Mouse (Mus musculus) forebrain, embryonic 16.5 days (tissue): ENCODE measurements around the gene Nudt3. TPM values are rescaled to one million over a fixed set of nuclear protein-coding genes. Genes with fewer than 3 reads are reported as not detected.
"Not testable (repeated sequence)": the region's sequence is repeated elsewhere in the genome, so short reads cannot be mapped to it uniquely, and the experiment has no call there.

Experiments
- ATAC-seq: fragments of 200-750 bp; cut with Nextera tagmentation; 2 replicates; pipeline ENCODE4 v1.8.0; 2017; ENCODE audit warnings: mild to moderate bottlenecking, moderate library complexity
- H3K27ac ChIP-seq: fragments of 300-500 bp; sonication (generic); 2 replicates; pipeline ENCODE4 v1.5.1; 2014; ENCODE audit warnings: low read length, control low read depth
- H3K27me3 ChIP-seq: fragments of 300-500 bp; sonication (generic); replicated peaks from 2 replicates; pipeline ENCODE4 v1.6.1; 2014; ENCODE audit warnings: low read length; ENCODE audit not compliant: control insufficient read depth, insufficient read depth
- H3K36me3 ChIP-seq: fragments of 300-500 bp; sonication (generic); 2 replicates; pipeline ENCODE4 v1.6.1; 2014; ENCODE audit not compliant: control insufficient read depth, insufficient read depth
- H3K4me1 ChIP-seq: fragments of 300-500 bp; sonication (generic); replicated peaks from 2 replicates; pipeline ENCODE4 v1.6.1; 2014; ENCODE audit warnings: low read length; ENCODE audit not compliant: control insufficient read depth, insufficient read depth
- H3K4me2 ChIP-seq: fragments of 300-500 bp; sonication (generic); 2 replicates; pipeline ENCODE4 v1.6.1; 2014; ENCODE audit warnings: mild to moderate bottlenecking, low read length, control low read depth
- H3K4me3 ChIP-seq: fragments of 300-500 bp; sonication (generic); replicated peaks from 2 replicates; pipeline ENCODE4 v1.5.1; 2014; ENCODE audit warnings: mild to moderate bottlenecking, low read length, control low read depth
- H3K9ac ChIP-seq: fragments of 300-500 bp; sonication (generic); replicated peaks from 2 replicates; pipeline ENCODE4 v1.6.1; 2014; ENCODE audit warnings: low read depth, low read length, control low read depth
- H3K9me3 ChIP-seq: fragments of 300-500 bp; sonication (generic); 2 replicates; pipeline ENCODE4 v1.6.1; 2016; ENCODE audit warnings: low read length; ENCODE audit not compliant: control insufficient read depth
- WGBS: fragments of 180-500 bp; shearing (Covaris S2); extraction: QIAGEN DNeasy Blood & Tissue Kit; methylation state at CpG from one replicate; pipeline ENCODE4 v1.1.7; 2014; 5-methylcytosine and 5-hydroxymethylcytosine counted together
- polyA plus RNA-seq: library from polyadenylated mRNA; unstranded; fragments of >200 nt; fragmentation: Nextera tagmentation; extraction: Ambion mirVana; gene quantifications from 2 replicates; pipeline ENCODE4 v1.2.1, GENCODE M21; 2015

Nudt3 gene
- polyA plus RNA-seq, 1 experiment from 2014 or later, result 272 TPM

DNA sequence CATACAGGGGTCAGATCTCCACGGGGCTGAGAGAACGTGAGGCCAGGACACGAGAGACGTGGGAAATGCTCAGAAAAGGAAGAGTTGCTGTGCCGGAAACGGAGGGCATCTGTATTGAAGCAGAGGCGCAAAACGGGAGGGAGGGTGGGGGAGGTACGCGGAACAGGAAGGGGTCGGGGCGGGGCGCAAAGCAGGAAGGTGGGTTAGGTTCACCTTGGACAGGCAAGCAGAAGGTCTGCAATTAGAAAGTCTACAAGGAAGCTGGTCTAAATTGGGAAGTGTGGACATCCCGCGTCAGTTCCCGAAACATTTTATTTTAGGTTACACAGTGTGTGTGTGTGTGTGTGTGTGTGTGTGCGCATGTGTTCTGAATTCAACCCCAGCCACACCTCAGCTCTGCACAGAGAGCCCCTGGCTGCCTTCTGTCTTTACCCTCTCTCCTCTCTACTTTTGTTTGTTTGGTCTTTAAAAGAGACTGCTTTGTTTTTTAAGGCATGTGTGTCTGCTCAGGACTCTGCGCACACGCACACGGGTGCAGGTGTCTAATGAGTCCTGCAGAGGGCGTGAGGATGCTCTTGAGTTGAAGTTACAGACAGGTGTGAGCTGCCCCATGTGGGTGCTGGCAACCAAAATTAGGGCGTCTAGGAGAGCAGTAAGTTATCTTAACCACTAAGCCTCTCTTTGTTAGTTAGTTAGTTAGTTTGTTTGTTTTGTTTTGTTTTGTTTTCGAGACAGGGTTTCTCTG, 28.9 kb upstream of the Nudt3 start:
- no peaks in the 10 kb centered on the region for H3K27me3 ChIP-seq
- no peaks in the 10 kb centered on the region for H3K9me3 ChIP-seq
- H3K27ac ChIP-seq, result no peak overlapping the region
- no peak for ATAC-seq
- H3K4me1 ChIP-seq, result peaks cover 17% of the 10 kb centered on the region
- no peak overlapping the region for H3K4me3 ChIP-seq
- no peak overlapping the region for H3K9ac ChIP-seq
- no peaks in the 10 kb centered on the region for H3K36me3 ChIP-seq
- no peak overlapping the region for H3K4me2 ChIP-seq
- WGBS, result 85% methylated on average over 23 of the region's 23 CpGs

DNA sequence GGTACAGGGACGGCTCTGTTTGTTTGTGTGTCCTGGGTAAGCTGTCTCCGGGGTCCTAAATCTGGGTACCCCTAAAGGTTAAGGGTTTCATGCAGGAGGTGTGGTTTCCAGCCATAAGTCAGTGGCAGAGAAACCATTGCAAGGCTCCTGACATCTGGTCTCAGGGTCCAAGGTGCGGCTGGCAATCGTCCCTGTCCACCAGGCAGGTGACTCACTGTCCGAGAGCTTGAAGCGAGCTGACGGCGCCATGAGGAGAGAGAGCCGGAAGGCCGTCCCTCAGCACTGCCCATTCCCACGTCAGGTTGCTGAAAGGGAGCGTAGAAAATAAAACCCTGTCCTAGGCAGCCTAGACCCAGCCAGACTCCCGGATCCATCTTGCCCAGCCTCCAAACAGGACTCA, 27.3 kb upstream of the Nudt3 start:
- H3K9me3 ChIP-seq, result no peaks in the 10 kb centered on the region

GRCm38 (mm10) chr17:27650160-27650559, 26.9 kb upstream of the Nudt3 start:
- 11% methylated on average over 12 of the region's 12 CpGs for WGBS
- H3K9me3 ChIP-seq, result no peaks in the 10 kb centered on the region
- no peak overlapping the region for H3K4me2 ChIP-seq
- no peak overlapping the region for H3K27ac ChIP-seq
- no peak overlapping the region for H3K4me3 ChIP-seq
- H3K27me3 ChIP-seq, result no peaks in the 10 kb centered on the region
- no peaks in the 10 kb centered on the region for H3K36me3 ChIP-seq
- ATAC-seq, result no peak
- no peak overlapping the region for H3K9ac ChIP-seq
- H3K4me1 ChIP-seq, result peaks cover 3% of the 10 kb centered on the region; the same call in 1 of the 2 replicates

More for the DNA sequence above, 27.3 kb upstream of the Nudt3 start:
- peaks cover 7% of the 10 kb centered on the region; the same call in 1 of the 2 replicates for H3K4me1 ChIP-seq
- WGBS, result 81% methylated on average over 13 of the region's 13 CpGs
- H3K9ac ChIP-seq, result no peak overlapping the region
- no peaks in the 10 kb centered on the region for H3K27me3 ChIP-seq
- no peak overlapping the region for H3K4me2 ChIP-seq
- ATAC-seq, result no peak
- H3K4me3 ChIP-seq, result no peak overlapping the region
- H3K36me3 ChIP-seq, result no peaks in the 10 kb centered on the region
- H3K27ac ChIP-seq, result no peak overlapping the region

- no peaks in the 10 kb centered on the region for H3K27me3 ChIP-seq
- ATAC-seq, result no peak
- no peaks in the 10 kb centered on the region for H3K36me3 ChIP-seq
- WGBS, result 45% methylated on average over 7 of the region's 7 CpGs
- H3K4me1 ChIP-seq, result peaks cover 11% of the 10 kb centered on the region
- H3K4me3 ChIP-seq, result no peak overlapping the region
- H3K27ac ChIP-seq, result no peak overlapping the region
- no peak overlapping the region for H3K4me2 ChIP-seq
- H3K9me3 ChIP-seq, result no peaks in the 10 kb centered on the region
- H3K9ac ChIP-seq, result no peak overlapping the region
Measured at GRCm38 (mm10) chr17:27645807-27646206, 22.5 kb upstream of the Nudt3 start.

DNA sequence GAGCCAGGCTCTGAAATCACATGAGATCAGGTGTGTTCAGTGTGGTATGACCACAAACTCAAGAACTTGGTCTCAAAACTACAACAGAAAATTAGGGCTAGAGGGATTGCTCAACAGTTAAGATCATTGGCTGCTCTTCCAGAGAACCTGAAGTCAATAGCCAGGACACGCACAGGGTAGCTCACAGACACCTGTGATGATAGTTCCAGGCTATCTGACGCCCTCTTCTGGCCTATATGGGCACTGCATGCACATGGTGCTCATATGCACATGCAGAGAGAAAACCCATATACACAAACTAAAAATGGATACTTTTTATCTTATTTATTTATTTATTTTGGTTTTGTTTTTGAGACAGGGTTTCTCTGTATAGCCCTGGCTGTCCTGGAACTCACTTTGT, 21.3 kb upstream of the Nudt3 start:
- Histone ChIP-seq H3K27me3 (no peaks in the 10 kb centered on the region), H3K4me3 (no peak overlapping the region), H3K9ac (no peak overlapping the region), H3K36me3 (no peaks in the 10 kb centered on the region), H3K9me3 (no peaks in the 10 kb centered on the region), H3K4me1 (peaks cover 11% of the 10 kb centered on the region), H3K27ac (no peak overlapping the region), H3K4me2 (no peak overlapping the region)
- ATAC-seq, result no peak
- 39% methylated on average over 2 of the region's 2 CpGs for WGBS

- no peaks in the 10 kb centered on the region for H3K9me3 ChIP-seq
- H3K4me1 ChIP-seq, result peaks cover 11% of the 10 kb centered on the region
- H3K36me3 ChIP-seq, result no peaks in the 10 kb centered on the region
- ATAC-seq, result no peak
- 83% methylated on average over 9 of the region's 9 CpGs for WGBS
- no peak overlapping the region for H3K4me3 ChIP-seq
- H3K27ac ChIP-seq, result no peak overlapping the region
- H3K4me2 ChIP-seq, result no peak overlapping the region
- no peaks in the 10 kb centered on the region for H3K27me3 ChIP-seq
- H3K9ac ChIP-seq, result no peak overlapping the region
Measured at GRCm38 (mm10) chr17:27643756-27644155, 20.5 kb upstream of the Nudt3 start.

GRCm38 (mm10) chr17:27643101-27643500, 19.8 kb upstream of the Nudt3 start:
- WGBS, result 39% methylated on average over 6 of the region's 6 CpGs
- H3K27ac ChIP-seq, result peak overlapping the region; percentile 86
- peak; percentile 69 for ATAC-seq

GRCm38 (mm10) chr17:27642491-27643062, 19.3 kb upstream of the Nudt3 start:
- Histone ChIP-seq H3K9me3 (no peaks in the 10 kb centered on the region), H3K4me2 (peak overlapping the region; percentile 6), H3K4me3 (no peak overlapping the region), H3K9ac (peak overlapping the region; percentile 32; the same call in 1 of the 2 replicates), H3K27ac (peak overlapping the region; percentile 86), H3K36me3 (no peaks in the 10 kb centered on the region), H3K4me1 (peaks cover 11% of the 10 kb centered on the region), H3K27me3 (no peaks in the 10 kb centered on the region)
- peak; percentile 82 for ATAC-seq
- WGBS, result 18% methylated on average over 12 of the region's 12 CpGs

More at GRCm38 (mm10) chr17:27643101-27643500, 19.8 kb upstream of the Nudt3 start:
- Histone ChIP-seq H3K9me3 (no peaks in the 10 kb centered on the region), H3K4me1 (peaks cover 11% of the 10 kb centered on the region), H3K4me2 (peak overlapping the region; percentile 6), H3K9ac (no peak overlapping the region), H3K4me3 (no peak overlapping the region), H3K27me3 (no peaks in the 10 kb centered on the region), H3K36me3 (no peaks in the 10 kb centered on the region)

- WGBS, result 93% methylated on average over 6 of the region's 6 CpGs
- H3K4me3 ChIP-seq, H3K9me3 ChIP-seq, ATAC-seq, H3K4me2 ChIP-seq, H3K27me3 ChIP-seq, H3K27ac ChIP-seq, H3K9ac ChIP-seq, H3K36me3 ChIP-seq: not testable (repeated sequence)
- H3K4me1 ChIP-seq, result peaks cover 26% of the 10 kb centered on the region
Measured at GRCm38 (mm10) chr17:27639851-27640250, 16.6 kb upstream of the Nudt3 start.
